Mouse (Mus musculus): ENCODE results near the gene Kcnb1. TPM values are rescaled to one million over a fixed set of nuclear protein-coding genes. Genes with fewer than 3 reads are reported as not detected.
A peak's percentile ranks its signal among the peaks of the same experiment; 100 is the strongest.

The Kcnb1 gene
- polyA plus RNA-seq, 1 experiment from 2014 or later = 0.49 TPM

DNA sequence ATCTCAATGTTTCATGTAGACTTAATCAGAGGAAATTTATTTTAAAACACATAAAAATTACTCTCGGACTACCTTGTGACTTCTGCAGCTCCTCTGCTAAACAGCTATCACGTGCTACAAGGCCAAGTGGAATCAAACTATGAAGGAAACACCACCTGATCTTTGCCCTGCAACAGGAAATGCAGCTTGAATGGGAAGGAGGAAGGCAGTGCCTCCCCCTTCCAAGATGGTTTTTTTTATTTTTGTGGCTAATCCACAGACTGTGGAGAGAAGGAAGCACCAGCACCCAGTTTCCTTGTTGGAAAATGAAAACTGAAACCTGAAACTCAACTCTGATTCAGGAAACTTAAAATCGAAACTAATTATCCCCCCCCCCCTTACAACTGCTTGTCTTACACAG is 131.8 kb downstream of the Kcnb1 start:
- Histone ChIP-seq H3K4me2 (no peak overlapping the region), H3K36me3 (peaks cover 65% of the 10 kb centered on the region), H3K9me3 (no peaks in the 10 kb centered on the region), H3K9ac (no peak overlapping the region), H3K4me3 (no peak overlapping the region), H3K27me3 (replicated peaks) (no peaks in the 10 kb centered on the region), H3K27ac (replicated peaks) (peak overlapping the region; percentile 32; the same call in 1 of the 2 replicates), H3K4me1 (peaks cover 40% of the 10 kb centered on the region)
- WGBS = 55% methylated on average over 3 of the region's 3 CpGs
- no peak for ATAC-seq (ENCODE audit: extremely low read depth, insufficient number of reproducible peaks, low FRiP score, low TSS enrichment)

DNA sequence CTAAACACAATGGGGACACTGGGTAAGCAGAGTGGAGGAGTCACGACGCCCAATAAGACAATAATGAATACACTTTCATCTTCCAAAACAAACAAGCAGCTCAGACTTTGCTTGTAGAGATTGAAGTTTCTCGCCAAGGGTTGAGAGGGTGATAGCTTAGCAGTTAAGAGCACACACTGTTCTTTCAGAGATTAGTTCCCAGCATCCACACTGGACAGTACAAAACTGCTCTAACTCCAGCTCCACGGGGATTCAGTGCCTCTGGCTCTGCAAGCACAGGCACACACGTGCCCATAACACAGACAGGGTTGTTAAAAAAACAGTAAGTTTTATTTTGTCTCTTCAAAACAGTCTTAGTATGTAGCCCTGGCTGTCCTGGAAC is 133.0 kb downstream of the Kcnb1 start:
- ATAC-seq (ENCODE audit: extremely low read depth, insufficient number of reproducible peaks, low FRiP score, low TSS enrichment) = no peak
- Histone ChIP-seq H3K4me1 (peaks cover 44% of the 10 kb centered on the region), H3K27me3 (replicated peaks) (no peaks in the 10 kb centered on the region), H3K9me3 (no peaks in the 10 kb centered on the region), H3K36me3 (peaks cover 72% of the 10 kb centered on the region), H3K9ac (no peak overlapping the region), H3K4me3 (no peak overlapping the region), H3K27ac (replicated peaks) (no peak overlapping the region), H3K4me2 (no peak overlapping the region)
- 85% methylated on average over 5 of the region's 5 CpGs for WGBS

DNA sequence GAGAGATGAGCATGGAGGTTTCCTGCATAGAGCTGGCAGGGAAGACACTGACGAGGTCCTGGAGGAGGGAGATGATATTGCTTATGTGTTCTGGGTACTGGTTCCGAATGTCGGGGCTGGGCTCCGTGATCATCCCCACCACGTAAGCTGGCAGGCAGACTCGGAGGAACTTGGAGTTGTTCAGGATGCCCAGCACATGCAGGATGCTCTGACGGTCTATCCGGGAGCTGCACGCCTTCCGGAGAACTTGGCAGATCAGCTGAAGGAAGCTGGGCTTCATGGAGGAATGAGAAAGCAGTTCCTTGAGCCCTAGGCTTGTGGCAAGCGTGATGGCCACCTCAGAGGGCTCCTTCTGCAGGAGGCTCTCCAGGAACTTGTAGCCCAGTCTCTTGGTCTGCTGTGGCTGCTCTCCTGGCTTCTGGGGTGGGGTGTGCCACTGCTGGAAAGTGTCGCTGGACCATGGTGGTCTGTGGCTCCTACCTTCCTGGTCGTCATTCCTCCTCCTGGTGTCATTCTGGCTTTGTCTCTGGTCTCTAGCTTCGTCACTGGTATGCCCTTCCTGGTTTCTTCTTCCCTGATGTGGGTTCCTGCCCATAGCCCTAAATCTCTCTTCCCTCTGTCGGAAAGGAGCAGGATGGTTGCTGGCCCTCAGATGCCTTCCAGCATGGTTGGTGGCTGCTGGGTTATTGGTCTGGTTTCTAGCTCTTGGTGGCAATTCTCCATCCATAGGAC is 133.6 kb downstream of the Kcnb1 start:
- WGBS = 91% methylated on average over 15 of the region's 15 CpGs
- H3K27ac ChIP-seq (replicated peaks) = no peak overlapping the region
- H3K4me1 ChIP-seq = peaks cover 38% of the 10 kb centered on the region
- H3K9me3 ChIP-seq = no peaks in the 10 kb centered on the region
- H3K9ac ChIP-seq = no peak overlapping the region
- peaks cover 78% of the 10 kb centered on the region for H3K36me3 ChIP-seq
- ATAC-seq (ENCODE audit: extremely low read depth, insufficient number of reproducible peaks, low FRiP score, low TSS enrichment) = no peak
- H3K4me3 ChIP-seq = no peak overlapping the region
- no peaks in the 10 kb centered on the region for H3K27me3 ChIP-seq (replicated peaks)
- H3K4me2 ChIP-seq = no peak overlapping the region

DNA sequence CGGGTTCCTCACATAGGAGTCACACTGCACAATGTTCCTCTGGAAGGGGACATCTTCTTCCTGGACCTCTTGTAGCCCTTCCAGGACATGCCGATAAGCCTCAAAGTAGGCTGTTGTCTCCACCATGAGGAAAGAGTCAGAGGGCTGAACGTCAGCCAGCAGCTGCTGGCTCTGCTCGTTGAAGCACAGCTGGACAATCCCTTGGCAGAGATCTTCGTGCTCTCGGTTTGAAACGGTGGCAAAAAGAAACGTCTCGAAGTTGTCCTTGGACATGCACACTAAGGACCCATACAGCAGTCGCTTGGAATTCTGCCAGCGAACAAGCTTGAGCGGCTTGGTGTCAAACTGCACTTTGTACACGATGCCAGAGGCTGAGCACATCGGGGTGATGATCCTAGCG is 134.6 kb downstream of the Kcnb1 start:
- Histone ChIP-seq H3K27ac (replicated peaks) (no peak overlapping the region), H3K4me2 (no peak overlapping the region)
- ATAC-seq (ENCODE audit: extremely low read depth, insufficient number of reproducible peaks, low FRiP score, low TSS enrichment) = no peak

DNA sequence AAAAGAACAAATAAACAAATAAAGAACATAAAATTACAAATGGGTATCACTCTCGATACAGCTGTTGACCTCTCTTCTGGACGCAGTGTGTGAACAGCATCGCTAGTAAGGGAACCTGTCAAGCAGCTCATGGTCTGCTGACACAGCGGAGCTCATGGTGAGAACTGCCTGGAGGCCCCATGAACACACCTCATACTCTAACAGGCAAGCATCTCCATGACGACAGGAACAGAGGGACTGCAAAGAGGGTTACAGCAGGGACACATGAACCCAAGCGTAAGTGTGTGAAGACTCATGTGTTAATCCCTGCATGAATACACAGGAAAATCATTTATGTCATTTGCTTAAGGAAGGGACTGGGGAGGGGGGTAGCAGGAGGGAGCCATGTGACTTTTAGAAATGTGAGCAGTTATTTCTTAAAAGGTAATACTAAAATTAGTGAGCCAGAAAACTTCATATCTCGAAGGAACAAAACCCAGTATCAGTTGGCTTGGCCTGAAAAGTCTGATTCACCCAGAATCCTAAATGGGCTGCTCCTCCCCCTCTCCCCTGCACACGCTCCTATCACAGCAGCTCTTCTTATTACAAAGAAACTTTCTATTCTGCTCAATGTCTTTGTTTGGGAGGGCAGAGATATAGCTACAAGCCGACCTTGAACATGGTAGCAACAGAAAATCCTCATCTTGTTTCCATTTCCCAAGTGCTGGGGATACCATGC is 136.7 kb downstream of the Kcnb1 start:
- peaks cover 27% of the 10 kb centered on the region for H3K4me1 ChIP-seq
- peaks cover 84% of the 10 kb centered on the region for H3K36me3 ChIP-seq
- H3K4me3 ChIP-seq = no peak overlapping the region
- H3K9me3 ChIP-seq = no peaks in the 10 kb centered on the region
- ATAC-seq (ENCODE audit: extremely low read depth, insufficient number of reproducible peaks, low FRiP score, low TSS enrichment) = no peak
- H3K27ac ChIP-seq (replicated peaks) = peak overlapping the region; percentile 48; the same call in 1 of the 2 replicates
- H3K4me2 ChIP-seq = 0 out of 2 replicates have a peak overlapping the region, but pooled peaks have one; percentile 9
- H3K9ac ChIP-seq = peak overlapping the region; percentile 47; the same call in 1 of the 2 replicates
- WGBS = 66% methylated on average over 9 of the region's 9 CpGs
- no peaks in the 10 kb centered on the region for H3K27me3 ChIP-seq (replicated peaks)

More for the DNA sequence above, 134.6 kb downstream of the Kcnb1 start:
- WGBS = 83% methylated on average over 15 of the region's 15 CpGs
- no peaks in the 10 kb centered on the region for H3K27me3 ChIP-seq (replicated peaks)
- no peak overlapping the region for H3K4me3 ChIP-seq
- H3K9me3 ChIP-seq = no peaks in the 10 kb centered on the region
- H3K36me3 ChIP-seq = peaks cover 82% of the 10 kb centered on the region
- H3K9ac ChIP-seq = peak overlapping the region; percentile 37; the same call in 1 of the 2 replicates
- H3K4me1 ChIP-seq = peaks cover 30% of the 10 kb centered on the region

DNA sequence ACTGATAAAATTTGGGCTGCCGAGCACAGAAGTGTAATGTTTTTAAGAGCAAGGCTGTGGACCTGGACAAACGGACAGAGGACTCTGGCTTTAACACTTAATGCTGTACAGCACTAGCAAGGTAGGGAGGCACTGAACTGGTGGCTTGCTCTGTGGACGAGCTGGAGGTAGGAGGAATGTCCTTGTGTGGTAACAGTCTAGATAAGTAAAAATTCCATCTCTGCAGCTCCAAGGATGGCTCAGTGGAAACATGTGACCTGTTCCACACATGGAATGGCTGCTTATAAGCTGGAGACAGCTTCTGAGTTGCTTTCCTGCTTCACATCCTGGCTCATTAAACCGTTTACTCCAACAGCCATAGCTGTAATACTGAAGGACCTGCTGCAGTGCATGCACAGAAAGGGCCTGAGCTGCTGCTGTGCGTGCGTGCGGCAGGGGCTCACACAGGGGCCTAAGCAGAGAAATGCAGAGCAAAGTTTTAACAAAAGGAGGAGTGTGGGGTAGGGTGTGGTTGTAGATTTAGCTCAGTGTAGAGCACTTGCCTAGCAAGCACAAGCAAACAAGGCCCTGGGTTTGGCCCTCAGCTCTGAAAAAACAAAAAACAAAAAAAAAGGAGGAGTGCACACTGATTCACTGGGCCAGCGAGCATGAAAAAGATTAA is 141.1 kb downstream of the Kcnb1 start:
- Histone ChIP-seq H3K9ac (peak overlapping the region; percentile 58; the same call in 1 of the 2 replicates), H3K4me3 (no peak overlapping the region), H3K27me3 (replicated peaks) (no peaks in the 10 kb centered on the region), H3K4me1 (peaks cover 30% of the 10 kb centered on the region), H3K4me2 (peak overlapping the region; percentile 20; the same call in 1 of the 2 replicates), H3K36me3 (peaks cover 82% of the 10 kb centered on the region), H3K27ac (replicated peaks) (peak overlapping the region; percentile 87), H3K9me3 (no peaks in the 10 kb centered on the region)
- no peak for ATAC-seq (ENCODE audit: extremely low read depth, insufficient number of reproducible peaks, low FRiP score, low TSS enrichment)
- WGBS = 55% methylated on average over 8 of the region's 8 CpGs

DNA sequence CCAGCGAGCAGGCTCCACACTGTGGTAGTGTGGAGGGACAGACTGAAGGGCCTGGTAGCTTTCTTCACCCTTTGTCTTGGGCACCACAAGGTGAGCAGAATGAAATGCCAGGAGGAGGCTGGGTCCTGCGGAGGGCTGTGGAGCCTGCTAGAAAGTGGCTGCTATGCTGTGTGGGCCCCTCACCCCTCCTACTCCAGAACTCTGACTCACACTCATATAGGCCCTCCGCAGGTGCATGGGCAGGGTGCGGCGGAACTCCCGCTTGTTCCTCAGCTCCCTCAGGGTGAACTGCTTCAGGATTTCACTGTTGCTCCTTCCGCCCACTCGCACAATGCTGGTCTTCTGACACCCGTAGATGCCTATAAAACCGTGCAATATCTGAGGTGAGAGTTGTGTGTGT is 141.7 kb downstream of the Kcnb1 start:
- Histone ChIP-seq H3K9ac (peak overlapping the region; percentile 58; the same call in 1 of the 2 replicates), H3K27me3 (replicated peaks) (no peaks in the 10 kb centered on the region), H3K4me2 (0 out of 2 replicates have a peak overlapping the region, but pooled peaks have one; percentile 20), H3K4me1 (peaks cover 29% of the 10 kb centered on the region), H3K4me3 (no peak overlapping the region), H3K36me3 (peaks cover 82% of the 10 kb centered on the region), H3K27ac (replicated peaks) (peak overlapping the region; percentile 87), H3K9me3 (no peaks in the 10 kb centered on the region)
- 84% methylated on average over 10 of the region's 10 CpGs for WGBS
- no peak for ATAC-seq (ENCODE audit: extremely low read depth, insufficient number of reproducible peaks, low FRiP score, low TSS enrichment)

Other genes with a start within 250 kb of the Kcnb1 start
- 57.1 and 57.3 TPM in 2 replicates for gene Stau1, start 193.9 kb downstream of the Kcnb1 start, polyA plus RNA-seq (2015; fragmentation: Nextera tagmentation; extraction: Ambion mirVana)
- gene Ddx27, start 175.0 kb downstream of the Kcnb1 start, polyA plus RNA-seq (2015; fragmentation: Nextera tagmentation; extraction: Ambion mirVana) = 31.1 and 31.6 TPM in 2 replicates
- gene Znfx1, start 127.1 kb downstream of the Kcnb1 start, polyA plus RNA-seq (2015; fragmentation: Nextera tagmentation; extraction: Ambion mirVana) = 5.1 and 6.3 TPM in 2 replicates
- gene Ptgis, start 50.4 kb upstream of the Kcnb1 start, polyA plus RNA-seq (2015; fragmentation: Nextera tagmentation; extraction: Ambion mirVana) = 21.6 and 21.8 TPM in 2 replicates
- gene B4galt5, start 159.0 kb upstream of the Kcnb1 start, polyA plus RNA-seq (2015; fragmentation: Nextera tagmentation; extraction: Ambion mirVana) = 8.8 and 9.7 TPM in 2 replicates
- 17.4 and 18.7 TPM in 2 replicates for gene Slc9a8, start 231.6 kb upstream of the Kcnb1 start, polyA plus RNA-seq (2015; fragmentation: Nextera tagmentation; extraction: Ambion mirVana)